Mouse (Mus musculus) urinary bladder, postnatal 14 days (tissue): ENCODE results near the gene Nuf2.
"Not testable (repeated sequence)": the region's sequence is repeated elsewhere in the genome, so short reads cannot be mapped to it uniquely, and the experiment has no call there.

Experiments
- DNase-seq: peaks from one replicate; pipeline ENCODE4 v3.0.0; 2021; ENCODE audit warnings: low spot score

The Nuf2 gene

DNA sequence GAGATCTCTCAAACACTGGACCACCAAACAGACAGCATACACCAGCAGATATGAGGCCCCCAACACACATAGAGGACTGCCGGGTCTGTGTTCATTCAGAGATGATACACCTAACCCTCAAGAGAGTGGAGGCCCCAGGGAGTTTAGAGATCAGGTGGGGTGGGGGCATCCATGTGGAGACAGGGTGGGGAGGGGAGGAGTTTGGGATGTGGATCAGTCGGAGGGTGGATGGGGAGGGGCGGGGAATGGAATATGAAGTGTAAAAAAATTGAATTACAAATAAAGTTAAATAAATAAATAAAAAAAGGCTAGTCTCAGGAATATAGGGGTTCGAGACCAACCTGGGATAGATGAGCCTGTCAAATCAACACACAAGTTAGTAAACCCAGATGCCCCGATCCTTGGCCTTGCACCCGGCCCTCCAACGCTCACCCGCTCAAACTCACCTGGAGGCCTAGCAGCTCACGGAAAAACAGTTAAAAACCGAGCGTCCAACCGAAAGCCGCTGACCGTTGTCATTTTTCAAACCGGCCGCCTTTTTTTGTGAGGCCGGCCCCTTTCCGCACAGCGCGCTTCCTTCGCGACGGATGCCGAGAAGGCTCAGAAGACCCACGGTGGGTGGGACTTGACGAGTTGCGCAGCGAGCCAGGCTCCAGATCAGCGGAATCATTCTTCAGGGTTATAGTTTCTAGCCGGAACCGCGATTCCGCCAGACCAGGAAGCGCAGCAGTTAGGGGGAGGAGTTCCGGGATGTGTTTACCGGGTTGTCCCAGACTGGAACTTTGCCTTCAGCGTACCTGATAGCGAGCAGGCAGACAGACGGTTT, at the start of gene Nuf2:
TSS of gene Nuf2 (minus strand) at position 589 of the 826 bp plus-strand sequence.
- peak; percentile 97 for DNase-seq

DNA sequence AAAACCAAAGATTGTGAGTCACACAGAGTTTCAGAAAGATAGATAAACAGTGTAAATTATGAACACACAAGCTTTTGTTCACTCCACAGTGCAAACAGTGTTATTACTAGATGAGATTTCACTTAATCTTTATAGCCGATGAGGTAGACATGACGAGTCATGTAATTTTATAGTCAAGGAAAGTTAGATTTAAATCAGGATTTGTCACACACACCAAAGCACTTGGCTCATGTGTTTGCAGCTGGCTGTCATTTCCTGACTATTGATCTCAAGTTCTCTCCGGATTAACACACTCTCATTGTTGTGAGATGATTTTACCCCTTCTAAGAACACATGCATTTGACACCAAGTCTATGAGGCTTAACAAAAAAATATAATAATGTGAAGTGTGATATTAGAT, 48.3 kb upstream of the Nuf2 start:
- no peak for DNase-seq

DNA sequence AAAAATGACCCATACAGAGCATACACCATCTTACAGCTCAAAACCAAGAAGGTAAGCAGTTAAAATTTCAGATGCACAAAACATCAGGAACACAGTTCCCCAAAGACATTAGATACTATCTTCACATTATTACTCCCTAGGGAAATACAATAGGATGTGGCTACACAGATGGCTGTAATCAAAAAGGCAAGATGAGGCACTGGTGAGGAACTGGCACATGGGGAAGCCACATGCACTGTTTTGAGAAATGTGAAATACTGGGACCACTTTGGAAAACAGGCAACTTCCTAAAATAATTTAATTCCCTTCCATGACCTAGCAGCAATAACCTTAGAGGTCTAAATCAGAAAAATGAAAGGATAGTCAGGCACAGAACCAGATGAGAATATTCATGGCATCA, 42.9 kb upstream of the Nuf2 start:
- no peak for DNase-seq

DNA sequence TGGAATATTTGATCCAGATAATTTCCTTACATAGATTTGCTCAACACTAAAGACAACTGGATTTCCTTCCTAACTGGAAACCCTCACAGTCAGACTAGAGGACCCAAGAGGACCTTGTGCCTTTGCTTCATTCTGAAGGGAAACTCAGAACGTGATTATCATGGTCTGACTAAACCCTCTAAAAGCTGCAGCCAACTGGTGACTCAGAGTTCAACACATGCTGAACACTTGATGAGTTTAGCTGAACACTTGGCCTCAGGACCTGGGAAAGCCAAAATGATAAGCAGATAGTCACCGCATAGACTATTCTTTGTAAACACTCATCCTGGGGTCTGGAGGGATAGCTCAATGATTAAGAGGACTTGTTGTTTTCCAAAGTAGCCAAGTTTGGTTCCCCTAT, 24.4 kb upstream of the Nuf2 start:
- DNase-seq = no peak

DNA sequence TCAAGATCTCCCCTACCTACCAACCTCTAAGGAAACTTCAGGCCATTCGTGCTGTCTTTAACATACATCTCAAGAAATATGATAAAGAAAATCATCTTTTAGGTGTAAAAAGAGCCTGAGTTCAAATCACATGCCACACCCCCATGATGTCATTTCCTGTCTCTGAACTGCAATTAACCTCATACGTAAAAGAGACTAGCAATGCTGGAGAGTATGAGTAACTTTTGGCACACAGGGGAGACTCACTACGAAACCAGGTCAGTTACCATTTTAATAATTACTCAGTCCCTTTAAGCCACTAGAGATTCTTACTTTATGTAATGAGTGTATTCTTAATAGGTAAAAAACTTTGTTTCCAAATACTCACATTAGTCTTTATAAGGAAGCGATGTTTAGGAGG, 23.8 kb upstream of the Nuf2 start:
- DNase-seq = no peak

DNA sequence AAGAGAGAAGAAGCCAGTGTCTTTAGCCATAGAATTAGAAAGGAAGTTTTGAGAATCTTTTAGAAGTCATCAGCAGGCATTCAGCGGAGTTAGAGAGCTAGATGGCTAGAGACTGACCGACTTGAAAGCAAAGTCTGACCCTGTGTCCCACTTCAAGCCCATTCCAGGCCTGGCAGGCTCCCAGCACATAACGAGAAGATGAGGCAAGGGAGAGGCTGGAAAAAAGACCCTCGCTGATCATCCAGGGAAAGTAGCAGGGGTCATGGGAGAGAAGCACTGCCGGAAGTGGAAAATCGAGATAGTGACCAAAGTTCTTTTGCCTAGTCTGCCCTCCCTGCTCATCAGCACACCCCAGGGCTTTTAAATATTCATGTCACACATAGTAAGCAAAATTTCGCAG, 22.2 kb upstream of the Nuf2 start:
- no peak for DNase-seq

DNA sequence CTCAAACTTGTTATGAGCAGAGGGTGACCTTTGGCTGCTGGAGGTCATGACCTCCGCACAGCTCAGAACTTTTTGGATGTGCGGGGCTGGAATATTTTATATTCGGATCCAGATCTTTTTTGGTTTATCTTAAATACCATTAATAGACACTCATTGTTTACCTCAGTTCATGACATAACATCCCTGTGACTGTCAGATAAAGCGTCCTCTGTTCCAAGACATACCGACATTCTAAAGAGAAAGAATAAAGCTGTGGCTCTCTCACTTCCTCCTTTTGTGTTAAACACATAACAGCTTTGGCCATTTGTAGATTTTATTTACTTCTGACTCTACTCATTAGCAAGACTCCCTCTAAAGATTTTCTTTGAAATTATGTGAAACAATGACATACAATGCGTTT, 9.2 kb upstream of the Nuf2 start:
- DNase-seq = no peak

DNA sequence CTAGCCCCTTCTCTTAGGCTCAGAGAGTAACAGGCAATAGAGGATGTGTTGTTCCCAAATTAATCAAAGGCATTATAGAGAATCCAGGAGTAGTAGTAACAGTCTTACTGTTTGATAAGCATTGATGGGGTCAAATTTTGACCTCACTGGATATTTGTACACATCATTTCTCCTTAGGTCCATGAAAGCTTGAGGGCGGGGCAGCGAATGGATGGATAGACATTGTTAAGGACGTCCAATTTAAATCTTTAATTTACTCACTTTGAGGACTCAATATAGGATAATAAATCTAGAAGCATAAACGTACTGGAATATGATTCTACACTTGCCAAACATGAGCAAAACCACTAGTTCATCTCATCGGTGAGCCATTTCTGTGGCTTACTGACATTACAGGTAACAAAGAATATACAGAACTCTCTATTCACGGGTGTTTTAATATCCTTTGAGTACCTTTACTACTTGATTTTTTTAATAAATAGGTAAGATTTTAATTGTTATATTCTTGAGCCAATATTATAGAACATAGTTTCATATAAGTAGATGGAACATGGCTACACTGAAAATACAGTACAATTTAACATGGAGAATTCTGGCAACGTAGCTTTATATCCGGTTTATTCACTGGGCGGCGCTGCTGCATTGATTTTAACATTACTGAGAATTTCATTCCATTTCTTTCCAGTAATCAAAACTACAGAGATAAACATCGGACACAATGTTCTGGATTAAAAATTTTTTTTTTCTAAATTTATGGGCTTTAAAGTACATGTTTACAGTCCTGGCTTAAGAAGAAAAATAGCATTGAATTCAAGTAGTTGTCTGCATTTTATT, 655 bp upstream of the Nuf2 start:
- peak; percentile 75 for DNase-seq

DNA sequence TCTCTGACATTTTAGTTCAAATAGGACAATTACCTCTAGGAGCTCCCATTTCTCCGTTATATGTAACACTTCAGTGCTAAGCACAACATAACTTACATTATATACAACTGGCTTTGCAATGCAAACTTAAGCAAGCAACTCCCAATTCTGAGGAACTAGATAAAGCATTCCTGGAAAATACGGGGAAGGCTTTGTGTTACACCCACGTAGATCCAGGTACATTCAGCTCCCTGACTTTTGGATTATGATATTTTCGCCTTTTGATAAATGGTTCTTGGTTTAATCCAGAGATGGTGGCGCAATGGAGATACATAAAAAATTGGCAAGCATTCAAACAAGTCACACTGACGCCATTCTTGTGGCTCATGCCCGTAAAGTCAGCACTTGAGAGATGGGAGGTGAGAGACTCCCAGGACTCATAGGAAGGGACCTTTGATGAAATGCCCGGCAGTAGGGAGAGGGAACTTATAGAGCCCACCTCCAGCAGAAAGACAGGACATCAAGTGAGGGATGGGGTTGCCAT, 1.2 kb downstream of the Nuf2 start:
- DNase-seq = no peak

DNA sequence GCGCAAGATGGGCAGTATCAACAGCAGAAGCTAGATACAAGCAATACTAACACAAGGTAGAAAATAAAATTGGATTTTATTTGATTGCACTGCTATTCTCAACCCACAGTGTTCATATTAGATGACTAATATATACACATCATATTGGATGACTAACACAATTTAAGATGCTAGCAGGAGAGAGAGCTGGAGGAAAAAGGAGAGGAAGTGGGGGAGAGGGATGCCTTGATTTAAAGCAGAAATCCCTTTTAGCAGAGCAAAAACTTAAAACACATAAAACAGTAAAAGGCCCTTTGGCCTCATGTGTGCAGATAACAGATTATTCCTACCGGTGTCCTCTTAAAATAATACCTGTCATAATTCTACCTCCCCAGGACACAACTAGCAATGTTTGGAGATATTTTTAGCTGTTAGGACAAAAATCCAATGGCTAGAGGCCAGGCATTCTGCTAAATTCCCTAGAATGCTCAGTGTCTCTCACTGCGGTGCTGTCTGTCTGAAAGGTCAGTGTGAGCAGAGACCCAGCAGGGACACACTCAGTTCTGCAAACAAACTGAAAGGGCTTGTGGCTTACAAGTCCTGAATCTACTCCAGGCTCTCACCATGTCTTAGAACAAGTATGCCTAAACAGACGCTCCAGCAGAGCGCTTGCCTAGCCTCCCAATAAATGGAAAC, 5.1 kb downstream of the Nuf2 start:
- DNase-seq = no peak

DNA sequence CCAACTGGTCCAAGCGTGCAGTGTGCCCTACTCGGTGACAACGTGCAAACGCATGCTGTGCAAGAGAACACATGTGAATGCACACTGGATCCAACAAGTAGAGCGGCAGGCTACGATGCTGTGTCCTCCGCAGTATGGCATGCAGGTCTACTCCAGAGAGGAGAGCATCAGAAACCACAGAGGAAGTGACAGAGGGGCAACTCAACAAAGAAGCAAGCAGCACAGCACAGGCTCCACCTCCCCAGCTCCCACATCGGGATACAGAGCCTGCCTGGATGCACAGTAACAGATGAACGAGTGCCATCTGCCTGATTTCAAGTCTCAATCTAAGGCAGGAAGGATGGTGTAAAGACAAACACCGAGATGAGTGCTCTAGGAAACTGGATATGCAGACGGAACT, 11.9 kb downstream of the Nuf2 start:
- DNase-seq = no peak

DNA sequence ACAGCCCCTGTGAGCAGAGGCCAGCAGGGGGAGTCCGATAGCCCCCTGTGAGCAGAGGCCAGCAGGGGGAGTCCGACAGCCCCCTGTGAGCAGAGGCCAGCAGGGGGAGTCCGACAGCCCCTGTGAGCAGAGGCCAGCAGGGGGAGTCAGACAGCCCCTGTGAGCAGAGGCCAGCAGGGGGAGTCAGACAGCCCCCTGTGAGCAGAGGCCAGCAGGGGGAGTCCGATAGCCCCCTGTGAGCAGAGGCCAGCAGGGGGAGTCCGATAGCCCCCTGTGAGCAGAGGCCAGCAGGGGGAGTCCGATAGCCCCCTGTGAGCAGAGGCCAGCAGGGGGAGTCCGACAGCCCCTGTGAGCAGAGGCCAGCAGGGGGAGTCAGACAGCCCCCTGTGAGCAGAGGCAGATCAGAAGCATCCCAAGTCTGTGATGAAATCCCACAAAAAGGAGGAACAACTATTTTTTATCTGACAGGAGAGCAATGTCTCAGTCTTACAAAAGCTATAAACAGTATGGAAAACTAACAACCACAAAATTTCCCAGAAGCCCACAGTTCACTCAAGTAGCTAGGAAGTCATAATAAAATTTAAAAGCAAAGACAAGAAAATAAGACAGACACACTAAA, 13.3 kb downstream of the Nuf2 start:
- not testable (repeated sequence) for DNase-seq

DNA sequence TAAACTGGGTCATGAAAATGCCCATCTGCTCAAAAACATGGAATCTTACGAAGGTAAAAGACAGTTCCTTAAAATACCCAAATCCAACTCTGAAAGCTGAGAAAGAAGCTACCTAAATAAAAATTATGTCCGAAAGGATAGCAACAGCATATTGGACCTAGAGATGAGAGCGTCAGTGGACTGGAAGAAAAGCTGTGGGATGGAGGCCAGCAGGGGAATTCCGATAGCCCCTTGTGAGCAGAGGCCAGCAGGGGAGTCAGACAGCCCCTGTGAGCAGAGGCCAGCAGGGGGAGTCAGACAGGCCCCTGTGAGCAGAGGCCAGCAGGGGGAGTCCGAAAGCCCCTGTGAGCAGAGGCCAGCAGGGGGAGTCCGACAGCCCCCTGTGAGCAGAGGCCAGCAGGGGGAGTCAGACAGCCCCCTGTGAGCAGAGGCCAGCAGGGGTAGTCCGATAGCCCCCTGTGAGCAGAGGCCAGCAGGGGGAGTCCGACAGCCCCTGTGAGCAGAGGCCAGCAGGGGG, 13.8 kb downstream of the Nuf2 start:
- DNase-seq = no peak

DNA sequence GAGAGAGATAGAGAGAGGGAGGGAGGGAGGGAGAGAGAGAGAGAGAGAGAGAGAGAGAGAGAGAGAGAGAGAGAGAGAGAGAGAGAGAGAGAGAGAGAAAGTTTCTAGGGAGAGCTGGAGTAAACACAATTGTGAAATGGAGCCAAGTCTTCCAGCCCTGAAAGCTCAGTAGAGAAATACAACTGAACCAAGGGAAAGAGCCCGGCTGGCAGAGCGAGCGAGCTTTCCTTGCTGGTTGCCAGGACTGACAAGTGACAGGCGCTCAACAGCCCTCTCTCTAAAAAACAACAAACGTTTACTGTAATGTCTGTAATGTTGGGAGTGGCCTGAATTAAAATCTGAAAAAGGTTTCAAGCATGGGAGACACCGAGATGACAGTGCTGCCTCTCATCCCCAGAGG, 24.9 kb downstream of the Nuf2 start:
- no peak for DNase-seq

DNA sequence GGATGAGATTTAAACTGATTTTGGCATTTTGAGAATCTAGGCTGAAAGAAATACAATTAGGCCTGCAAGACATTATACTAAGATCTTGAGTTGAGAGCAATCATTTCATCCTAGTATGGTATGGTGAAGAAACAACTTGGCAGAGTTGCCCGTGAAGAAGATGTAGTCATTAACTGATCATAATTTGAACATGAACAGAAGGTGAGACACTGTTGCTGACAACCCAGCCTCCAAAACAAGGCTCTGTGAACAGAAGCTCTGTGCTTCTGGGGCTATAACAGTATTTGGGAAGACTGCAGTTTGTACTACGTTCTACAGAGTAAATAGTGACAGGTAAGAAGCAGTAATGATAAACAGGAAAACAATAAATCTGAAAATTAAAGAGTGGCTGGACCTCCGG, 28.4 kb downstream of the Nuf2 start:
- DNase-seq = no peak

DNA sequence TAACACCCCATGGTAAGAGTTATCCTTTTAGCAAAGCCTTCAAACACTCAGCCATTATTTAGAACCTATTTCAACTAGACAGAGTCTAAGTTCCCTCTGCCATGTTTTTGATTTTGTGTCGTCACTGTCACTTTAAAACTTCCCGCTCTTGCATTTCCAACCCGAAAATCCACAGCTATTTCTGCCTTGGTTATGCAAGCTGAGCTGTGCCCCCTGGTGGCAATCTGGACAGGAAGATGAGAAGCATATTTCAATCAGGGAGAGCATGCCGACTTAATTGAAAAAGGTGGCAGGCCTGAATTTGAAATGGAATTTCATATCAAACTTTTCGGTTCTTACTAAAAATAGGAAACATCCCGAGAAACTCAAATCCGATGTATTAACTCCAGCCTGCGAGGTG, 35.6 kb downstream of the Nuf2 start:
- DNase-seq = peak; percentile 37

DNA sequence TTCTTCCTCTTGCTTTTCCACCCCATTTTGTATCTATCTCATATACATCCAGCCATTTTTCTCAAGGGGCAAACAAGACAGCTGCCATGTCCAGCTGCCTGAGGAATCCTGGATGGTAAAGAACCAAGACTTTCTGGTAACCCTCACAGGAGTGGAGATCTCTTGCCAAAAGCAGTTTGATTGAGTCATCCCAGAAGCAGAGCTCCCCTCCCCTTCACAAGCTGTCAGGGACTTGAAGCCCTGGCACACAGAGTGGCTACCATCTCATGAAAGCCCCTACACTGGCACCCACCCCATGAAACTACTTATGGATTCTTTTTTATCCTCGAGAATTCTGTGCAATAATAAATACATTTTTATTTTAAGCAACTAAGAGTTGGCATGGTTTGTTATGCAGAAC, 39.7 kb downstream of the Nuf2 start:
- no peak for DNase-seq

DNA sequence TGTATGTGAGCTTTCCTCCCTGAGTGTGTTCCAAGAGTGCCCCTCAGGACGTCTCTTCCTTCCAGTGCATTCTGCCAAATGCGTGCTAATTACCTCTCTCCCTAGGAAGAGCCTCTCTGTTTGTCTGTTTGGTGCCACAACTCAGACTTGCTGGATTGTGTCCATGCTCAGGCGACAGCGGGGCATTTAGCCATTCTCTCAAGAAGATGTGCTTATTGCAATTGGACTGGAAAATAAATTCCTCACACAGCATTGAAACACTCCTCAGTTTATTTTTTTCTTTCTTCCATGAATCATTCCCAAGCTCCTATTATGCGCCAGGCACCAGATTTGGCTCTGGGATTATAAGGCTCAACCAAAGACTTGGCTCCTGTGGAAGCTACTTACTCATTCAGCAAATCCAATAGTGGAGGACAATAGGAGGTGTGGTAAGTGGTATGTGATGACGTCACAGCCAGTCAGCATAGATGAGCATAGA, 45.8 kb downstream of the Nuf2 start:
- DNase-seq = no peak

DNA sequence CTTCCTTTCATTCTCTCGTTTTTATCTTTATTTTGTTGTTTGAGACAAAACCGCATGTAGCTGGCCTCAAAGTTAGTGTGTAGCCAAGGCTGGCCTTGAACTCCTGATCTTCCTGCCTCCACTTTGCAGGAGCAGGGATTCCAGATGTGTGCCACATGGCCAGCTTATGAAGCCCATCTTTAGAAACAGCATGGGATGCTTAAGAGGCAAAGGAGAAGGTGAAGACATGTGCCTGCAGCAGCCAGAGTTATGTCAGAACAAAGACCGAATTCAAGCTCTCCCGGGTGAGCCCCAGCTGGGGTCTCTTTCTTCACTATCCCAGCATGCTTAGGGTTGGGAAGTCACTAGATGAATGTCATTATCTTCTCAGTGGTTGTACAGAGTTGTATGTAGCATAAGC, 46.7 kb downstream of the Nuf2 start:
- no peak for DNase-seq

DNA sequence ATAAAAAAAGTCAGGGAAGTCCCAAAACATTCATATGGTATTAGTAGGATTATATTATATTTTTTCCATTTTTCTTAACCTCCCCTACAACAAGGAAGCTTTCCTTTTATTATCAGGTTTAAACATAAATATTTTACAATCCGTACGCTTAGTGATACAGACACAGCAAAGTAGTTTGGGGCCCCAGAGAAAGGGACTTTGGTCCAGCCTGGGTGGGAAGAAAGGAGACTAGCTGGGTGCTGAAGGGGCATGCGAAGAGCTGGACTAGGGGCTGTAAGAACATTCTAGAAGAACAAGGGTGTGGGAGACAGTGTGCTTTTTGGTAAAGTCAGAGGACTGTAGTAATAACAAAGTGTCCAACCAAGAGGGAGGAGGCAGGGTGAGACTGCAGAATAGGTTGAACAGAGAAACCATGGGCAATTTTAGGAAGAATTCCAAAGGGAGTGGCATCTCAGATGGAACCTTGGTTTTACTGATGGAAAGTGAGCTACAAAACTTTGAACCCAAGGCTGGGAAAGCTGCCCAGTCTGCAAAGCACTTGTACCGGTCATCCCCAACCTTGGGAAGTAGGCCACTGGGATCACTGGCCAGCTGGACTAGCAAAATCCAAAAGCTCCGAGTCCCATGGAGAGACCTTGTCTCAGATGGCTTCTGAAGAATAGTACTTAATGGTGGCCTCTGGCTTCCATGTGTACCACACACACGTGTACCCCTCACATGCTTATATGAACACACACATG, 48.5 kb downstream of the Nuf2 start:
- DNase-seq = no peak

DNA sequence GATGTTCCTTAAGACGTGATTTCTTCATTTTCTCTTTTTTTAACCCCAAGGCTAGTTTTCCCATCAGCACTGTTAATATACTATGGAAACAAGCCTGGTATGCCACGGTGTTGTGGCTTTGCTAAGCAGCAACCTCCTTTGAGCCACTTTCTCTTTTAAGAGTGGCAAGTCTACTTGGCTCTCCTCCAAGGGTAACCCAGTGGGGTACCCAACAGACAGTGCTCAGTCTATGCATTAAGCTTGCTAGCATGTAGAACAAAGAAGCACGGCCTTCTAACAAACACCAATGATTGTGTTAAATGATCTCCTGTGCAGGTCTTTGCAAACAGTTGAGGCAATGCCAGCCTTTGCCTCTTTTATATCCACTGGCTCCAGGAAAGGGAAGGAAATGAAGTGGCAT, 60.1 kb downstream of the Nuf2 start:
- DNase-seq = no peak
